Mouse (Mus musculus): ENCODE results near the gene Pdk1.

- peak; percentile 68 for TF ChIP-seq CTCF (conservative IDR thresholded peaks at IDR 0.05; ENCODE audit: low read length)
- TF ChIP-seq POU5F1 (IDR thresholded peaks at IDR 0.05; ENCODE audit: borderline replicate concordance, low read length): no peak
These were observed 35.2 kb upstream of the Pdk1 start for GRCm38 (mm10) chr2:71837791-71838190.

Data from E14TG2a.4 (cell line).